Mouse (Mus musculus) central nervous system, embryonic 14 days (tissue): Measurements from ENCODE around the gene R3hdm2. TPM values are rescaled to one million over a fixed set of nuclear protein-coding genes. Genes with fewer than 3 reads are reported as not detected.

ENCODE experiments used
- polyA plus RNA-seq: library from polyadenylated mRNA; depleted of rRNA; stranded (reverse); fragments of >200 nt; gene quantifications from 2 replicates; pipeline ENCODE4 v1.2.3, GENCODE M21; 2012; rRNA removed

The R3hdm2 gene
- 62.5 and 71.6 TPM in 2 replicates for polyA plus RNA-seq

DNA sequence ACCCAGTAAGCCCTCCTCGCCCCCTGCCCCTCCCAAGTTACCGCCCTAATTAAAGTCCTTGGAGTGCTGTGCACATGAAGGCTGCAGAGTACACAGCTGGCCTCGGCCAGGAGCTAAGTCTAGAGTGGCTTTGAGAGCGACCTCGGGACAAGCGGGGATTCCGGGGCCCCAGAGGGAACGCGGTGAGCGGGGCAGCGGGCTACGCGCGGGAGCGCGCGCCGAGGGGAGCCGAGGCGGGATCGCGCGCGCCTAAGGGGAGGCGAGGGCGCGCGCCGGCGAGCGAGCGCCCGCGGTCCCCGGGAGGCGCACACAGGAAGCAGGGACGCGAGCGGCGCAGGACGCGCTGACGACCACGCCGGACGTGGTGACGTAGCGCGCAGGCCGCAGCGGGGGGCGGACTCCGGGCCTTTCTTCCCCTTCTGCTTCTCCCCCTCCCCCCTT is at the start of gene R3hdm2:
TSS of gene R3hdm2 (plus strand) at position 77 of the 441 bp plus-strand sequence.

DNA sequence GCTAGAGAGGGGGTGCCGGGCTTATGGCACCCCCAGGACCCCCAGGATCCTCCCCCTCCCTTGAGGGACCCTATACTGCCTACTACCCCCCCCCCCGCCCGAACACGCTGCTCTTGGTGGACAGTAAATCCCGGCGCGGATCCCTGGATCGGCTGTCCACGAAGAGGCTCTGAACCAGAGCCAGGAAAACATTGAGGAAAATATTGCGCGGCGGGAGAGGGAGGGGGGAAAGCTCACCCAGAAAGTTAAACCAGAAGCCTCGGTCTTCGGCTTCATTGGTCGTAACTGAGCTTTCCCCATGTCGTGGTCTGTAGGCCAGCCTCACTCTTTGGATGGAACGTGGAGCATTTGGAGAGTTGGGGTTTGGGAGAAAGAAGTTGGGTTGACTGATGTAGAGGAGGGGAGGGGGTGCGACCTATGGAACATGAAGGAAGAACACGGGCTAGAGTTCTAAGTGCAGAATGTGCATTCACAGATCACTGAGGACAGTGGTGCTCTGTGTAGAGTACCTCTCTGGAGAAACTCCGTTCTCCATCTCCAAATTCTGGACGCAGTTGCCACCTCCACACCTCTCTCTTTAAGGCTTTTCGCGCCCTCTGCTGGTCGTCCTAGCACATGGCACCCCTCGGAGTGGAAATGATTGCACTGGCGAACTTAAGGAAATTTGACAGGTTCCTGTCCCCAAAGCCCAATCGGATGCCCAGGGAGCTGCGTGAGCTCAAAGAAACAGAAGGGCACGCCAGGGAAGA is 38.1 kb upstream of the R3hdm2 start, which contains the start of gene Gli1:
TSS of gene Gli1 (minus strand) at position 84 of the 749 bp plus-strand sequence.

DNA sequence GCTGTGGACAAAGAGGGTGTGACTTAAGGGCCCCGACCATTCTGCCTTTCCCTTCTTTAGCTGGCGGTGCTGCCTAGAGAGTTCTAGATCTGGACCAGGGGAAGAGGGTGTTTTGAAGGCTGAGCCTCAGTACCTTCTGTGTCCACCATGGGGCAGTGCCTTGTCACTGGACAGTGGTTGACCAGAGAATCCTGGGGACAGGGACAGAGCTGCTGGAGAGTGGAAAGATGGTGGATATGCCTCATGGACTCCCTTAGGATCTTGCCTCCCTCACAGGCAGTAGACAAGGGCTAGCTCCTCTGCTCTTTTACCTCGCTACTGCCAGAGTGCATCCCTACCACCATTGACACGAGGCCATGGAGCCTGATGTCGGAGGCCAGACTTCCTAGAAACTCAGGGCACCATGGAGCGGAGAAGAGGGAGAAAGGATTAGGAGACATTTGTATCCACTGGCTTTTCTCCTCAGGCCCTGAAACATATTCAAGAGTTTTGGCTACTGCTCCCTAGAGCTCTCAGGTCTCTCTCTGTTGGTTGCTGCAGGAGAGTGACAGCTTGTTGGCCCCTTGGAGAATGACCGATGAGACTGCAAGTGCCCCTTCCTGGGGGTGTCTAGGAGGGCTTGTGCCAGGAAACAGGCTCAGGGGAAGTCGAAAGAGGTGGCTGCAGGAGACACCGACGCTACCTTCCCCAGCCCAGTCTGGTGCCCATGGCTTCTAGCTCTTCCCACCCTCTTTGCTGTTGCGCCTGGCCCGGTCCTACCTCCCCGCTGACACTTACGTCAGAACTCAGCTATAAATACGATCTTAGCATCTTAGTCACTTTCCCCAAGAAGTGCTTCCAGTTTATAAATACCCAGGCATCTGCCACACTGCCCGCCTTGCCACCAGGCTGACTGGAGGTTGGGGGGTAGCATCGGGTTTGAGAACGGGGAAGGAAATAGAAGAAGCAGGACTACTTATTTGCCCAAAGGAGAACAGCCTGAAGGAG is 25.9 kb upstream of the R3hdm2 start, which contains the start of gene Inhbe:
TSS of gene Inhbe (minus strand) at position 503 of the 987 bp plus-strand sequence.

DNA sequence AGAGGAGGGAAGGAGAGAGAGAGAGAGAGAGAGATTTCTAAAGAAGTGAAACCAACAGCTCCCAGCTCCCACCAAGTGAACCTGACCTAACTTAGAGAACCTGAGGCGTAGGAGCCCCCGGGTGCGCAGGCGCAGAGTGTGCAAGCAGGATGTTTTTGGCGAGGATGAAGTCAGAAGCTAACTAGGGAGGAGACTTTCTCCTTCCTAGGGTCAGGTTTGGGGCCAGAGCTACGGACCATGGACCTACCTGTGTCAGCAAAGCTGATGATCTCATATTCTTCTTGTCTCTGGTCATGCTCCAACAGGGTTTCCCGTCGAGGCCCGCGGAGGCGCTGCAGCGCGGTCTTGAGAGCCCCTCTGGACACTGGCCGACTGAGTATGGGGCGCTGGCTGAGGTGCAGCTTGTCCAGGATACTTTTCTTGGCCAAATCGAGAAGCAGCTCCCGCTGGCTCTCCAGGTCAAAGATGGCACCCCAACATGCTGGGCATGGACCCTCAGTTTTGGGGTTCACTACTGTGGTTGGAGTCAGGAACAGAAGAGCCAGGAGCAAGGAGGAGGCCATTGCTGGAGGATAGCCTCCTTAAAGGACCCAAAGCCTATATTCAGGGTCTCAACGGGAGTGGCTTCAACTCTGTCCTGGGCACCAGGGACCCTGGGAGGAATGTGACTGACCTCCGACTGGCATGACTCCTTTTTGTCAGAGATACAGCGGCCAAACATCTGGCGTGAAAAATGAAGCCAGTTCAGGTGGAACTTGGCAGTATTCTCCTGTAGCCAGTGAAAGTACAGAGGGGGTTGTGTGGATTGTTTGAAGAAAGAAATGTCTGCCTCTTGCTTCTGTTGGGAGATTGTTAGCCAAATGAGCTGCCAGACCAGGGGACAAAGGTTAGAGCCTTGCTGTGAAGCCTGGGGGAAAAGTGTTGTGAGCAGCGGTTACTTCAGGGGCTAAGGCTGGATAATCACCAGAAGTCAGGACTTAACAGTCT is 10.0 kb upstream of the R3hdm2 start, which contains the start of gene Inhbc:
TSS of gene Inhbc (minus strand) at position 598 of the 987 bp plus-strand sequence.

DNA sequence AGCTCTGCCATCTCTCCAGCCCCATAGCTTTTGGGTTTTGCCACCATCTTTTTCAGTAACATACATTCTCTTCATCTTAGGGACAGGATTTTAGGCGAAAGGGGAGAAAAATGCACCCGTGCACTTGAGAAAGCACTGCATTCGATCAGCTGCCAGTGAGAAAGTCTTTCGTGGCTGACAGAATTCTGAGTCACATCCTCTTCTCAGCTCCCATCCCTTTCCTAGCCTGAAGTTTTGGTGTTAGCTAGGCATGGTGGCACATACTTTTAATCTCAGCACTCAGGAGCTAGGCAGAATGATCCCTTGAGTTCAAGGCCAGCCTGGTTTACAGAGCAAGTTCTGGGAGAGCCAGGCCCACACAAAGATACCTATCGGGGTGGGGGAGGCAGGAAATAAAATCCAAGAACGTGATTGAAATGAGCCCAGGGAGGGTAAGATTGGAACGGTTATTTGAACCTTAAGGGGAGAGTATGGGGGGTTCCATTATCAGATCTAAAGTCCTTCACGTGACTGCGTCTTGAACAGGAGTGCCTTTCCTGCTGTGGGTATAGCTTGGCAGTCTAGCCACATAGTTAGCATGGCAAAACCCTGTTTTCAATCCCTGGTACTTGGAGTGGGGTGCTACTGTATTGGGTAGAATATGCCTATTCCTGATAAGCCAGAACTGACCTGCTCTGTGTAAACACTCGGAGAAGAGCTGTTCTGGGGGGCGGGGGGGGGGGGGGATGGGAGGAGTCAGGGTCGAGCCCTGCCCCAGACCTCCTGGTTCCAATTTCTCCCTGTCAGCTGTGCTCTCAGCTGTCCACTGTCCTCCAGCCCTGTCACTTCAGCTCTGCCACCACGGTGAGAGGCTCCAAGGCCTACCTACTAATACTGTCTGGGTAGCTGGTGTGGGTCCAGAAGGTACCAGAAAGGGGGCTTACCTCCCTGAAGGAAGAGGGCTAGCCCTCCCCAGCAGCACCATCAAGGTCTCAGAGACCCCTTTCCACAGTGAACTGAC is 121.1 kb downstream of the R3hdm2 start, which contains the start of gene Stac3:
TSS of gene Stac3 (plus strand) at position 793 of the 1,000 bp plus-strand sequence.

DNA sequence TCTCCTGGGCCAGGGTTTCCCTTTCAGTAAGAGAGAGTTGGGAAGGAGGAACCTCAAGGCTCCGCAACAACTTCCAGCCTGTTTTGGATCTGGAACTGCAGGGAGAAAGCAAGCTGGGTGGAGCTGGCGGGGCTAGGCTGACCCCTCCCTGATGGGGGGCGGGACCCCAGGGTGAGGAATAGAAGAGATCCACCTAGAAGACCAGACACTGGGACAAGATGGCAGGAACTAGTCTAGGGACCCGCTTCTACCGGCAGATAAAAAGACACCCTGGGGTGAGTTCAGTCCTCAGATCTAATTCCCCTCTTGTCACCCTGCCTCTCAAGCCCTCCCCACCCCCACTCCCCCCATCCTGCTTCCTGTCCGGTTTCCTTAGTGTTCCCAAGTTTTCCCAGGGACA is 134.6 kb downstream of the R3hdm2 start, which contains the start of gene Ndufa4l2:
TSS of gene Ndufa4l2 (plus strand) at position 204 of the 400 bp plus-strand sequence.

DNA sequence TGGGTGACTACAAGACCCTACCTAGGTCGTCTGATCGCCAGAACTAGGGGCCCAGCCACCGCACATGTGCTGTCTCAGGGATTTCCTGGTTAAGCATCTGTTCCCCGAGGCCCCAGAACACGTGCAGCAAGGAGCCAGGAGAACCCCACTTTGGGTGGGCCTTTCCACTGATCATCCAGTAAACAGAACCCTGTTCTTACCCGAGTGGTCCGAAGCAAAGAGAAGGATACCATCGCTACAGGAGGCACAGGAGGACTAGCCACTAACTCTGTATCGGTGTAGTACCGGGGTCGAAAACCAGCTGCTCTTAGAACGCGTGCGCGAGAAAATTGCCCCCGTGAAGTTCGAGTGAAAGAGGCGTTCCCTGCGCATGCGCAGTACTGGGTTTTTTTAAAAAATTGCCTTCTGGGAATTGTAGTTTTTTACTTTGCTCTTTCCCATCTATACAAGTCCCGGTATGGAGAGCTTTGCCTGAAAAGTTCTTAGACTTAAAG is 142.0 kb downstream of the R3hdm2 start, which contains the start of gene Shmt2:
TSS of gene Shmt2 (minus strand) at position 357 of the 494 bp plus-strand sequence.

DNA sequence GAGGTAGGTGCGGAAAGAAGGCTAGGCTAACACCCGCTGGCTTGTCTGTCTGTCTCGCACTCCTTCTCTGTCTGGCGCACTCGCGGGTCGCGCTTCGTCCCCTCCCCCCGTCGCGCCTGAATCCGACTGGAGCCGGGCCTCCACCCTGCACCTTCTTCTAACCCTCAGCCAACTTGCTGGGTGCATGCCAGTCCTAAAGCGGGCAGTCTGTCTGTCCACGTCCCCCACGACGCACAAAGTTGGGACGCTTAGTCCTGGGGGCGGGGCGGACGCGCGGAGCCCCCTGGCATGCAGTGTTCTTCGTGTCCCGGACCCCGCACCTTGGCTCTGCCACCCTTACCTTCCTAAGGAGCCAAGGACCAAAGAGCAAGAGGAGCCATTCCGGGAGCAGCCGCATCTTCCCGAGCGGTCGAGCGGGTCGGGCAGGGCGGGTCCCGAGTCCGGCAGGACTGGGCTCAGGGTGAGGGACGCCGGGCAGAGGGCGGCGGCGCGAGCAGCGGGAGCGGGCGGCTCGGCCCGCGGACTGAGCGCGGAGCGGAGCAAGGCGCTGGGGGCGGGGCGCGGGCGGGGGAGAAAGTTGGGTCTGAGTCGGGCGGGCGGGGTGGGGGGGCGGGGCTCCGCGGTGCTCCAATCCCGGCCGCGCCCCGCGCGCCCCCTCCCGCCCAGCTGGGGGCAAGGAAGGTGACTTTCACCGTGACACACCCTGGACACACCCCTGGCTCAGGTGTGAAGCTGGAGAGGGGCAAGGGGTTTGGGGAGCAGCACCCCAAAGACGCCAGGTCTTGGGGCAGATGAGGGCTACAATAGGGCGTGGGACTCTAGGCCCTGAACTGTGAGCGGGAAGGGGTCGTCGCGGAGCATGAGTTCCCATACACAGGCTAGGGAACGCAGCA is 154.2 kb downstream of the R3hdm2 start, which contains the start of gene Nxph4:
TSS of gene Nxph4 (minus strand) at position 524 of the 893 bp plus-strand sequence.

Other genes starting within 250 kb of the R3hdm2 start
- 41.1 and 50.7 TPM in 2 replicates for gene B4galnt1, start 215.1 kb upstream of the R3hdm2 start, polyA plus RNA-seq
- 2.4 and 2.8 TPM in 2 replicates for gene Slc26a10, start 199.7 kb upstream of the R3hdm2 start, polyA plus RNA-seq
- 106 and 125 TPM in 2 replicates for gene Arhgef25, start 190.2 kb upstream of the R3hdm2 start, polyA plus RNA-seq
- gene Dtx3, start 184.6 kb upstream of the R3hdm2 start, polyA plus RNA-seq, result 465 and 469 TPM in 2 replicates
- gene Pip4k2c, start 168.7 kb upstream of the R3hdm2 start, polyA plus RNA-seq, result 23.0 and 24.3 TPM in 2 replicates
- 115 and 116 TPM in 2 replicates for gene Kif5a, start 117.0 kb upstream of the R3hdm2 start, polyA plus RNA-seq
- 328 and 341 TPM in 2 replicates for gene Dctn2, start 114.0 kb upstream of the R3hdm2 start, polyA plus RNA-seq
- 49.6 and 66.7 TPM in 2 replicates for gene Mbd6, start 91.3 kb upstream of the R3hdm2 start, polyA plus RNA-seq
- gene Mars, start 68.5 kb upstream of the R3hdm2 start, polyA plus RNA-seq, result 89.7 and 94.2 TPM in 2 replicates
- gene Arhgap9, start 58.4 kb upstream of the R3hdm2 start, polyA plus RNA-seq, result 1.2 and 1.3 TPM in 2 replicates
- 9.4 and 26.2 TPM in 2 replicates for gene Gli1, start 38.4 kb upstream of the R3hdm2 start, polyA plus RNA-seq
- gene Inhbe, start 25.9 kb upstream of the R3hdm2 start, polyA plus RNA-seq, result not detected in 2 replicates
- not detected in 2 replicates for gene Inhbc, start 9.9 kb upstream of the R3hdm2 start, polyA plus RNA-seq
- 9.7 and 15.0 TPM in 2 replicates for gene Stac3, start 121.4 kb downstream of the R3hdm2 start, polyA plus RNA-seq
- 10.8 and 13.2 TPM in 2 replicates for gene Ndufa4l2, start 134.6 kb downstream of the R3hdm2 start, polyA plus RNA-seq
- gene Shmt2, start 142.1 kb downstream of the R3hdm2 start, polyA plus RNA-seq, result 91.9 and 95.9 TPM in 2 replicates
- 26.9 and 35.5 TPM in 2 replicates for gene Nxph4, start 154.2 kb downstream of the R3hdm2 start, polyA plus RNA-seq
- gene Lrp1, start 240.8 kb downstream of the R3hdm2 start, polyA plus RNA-seq, result 163 and 211 TPM in 2 replicates